Mouse (Mus musculus) cerebellum, adult 2 months (tissue): Measurements from ENCODE around the gene Npas3.

Experiments used
- CTCF ChIP-seq: fragments of 200-500 bp; IDR thresholded peaks from 2 replicates; pipeline ENCODE4 v1.5.1; 2011; ENCODE audit warnings: low read depth, mild to moderate bottlenecking, control low read depth, low read length, moderate library complexity, borderline replicate concordance; ENCODE audit not compliant: insufficient read depth
- POLR2A ChIP-seq: fragments of 200-500 bp; IDR thresholded peaks from 2 replicates; pipeline ENCODE4 v1.6.1; 2011; ENCODE audit warnings: low read length, control low read depth, borderline replicate concordance; ENCODE audit not compliant: insufficient read depth

- TF ChIP-seq CTCF (no peak), POLR2A (no peak)
Observed at GRCm38 (mm10) chr12:54045360-54045759, 796.9 kb downstream of the Npas3 start.
